ENCODE assay signal across 20 mouse cellular contexts in genomic region chr14:104534862-104535261, GRCm38 (mm10). TPM values are rescaled to one million over a fixed set of nuclear protein-coding genes. Genes with fewer than 3 reads are reported as not detected.
DNase-seq lines count a peak whose midpoint lies in the region; ATAC-seq lines count a peak whose summit lies in the region.
"Had no signal": no experiment of that assay in that cellular context is flagged by ENCODE, and none has a peak within 500 bp of the region (broad histone marks: within the 10 kb centered on the region; RNA-seq: fewer than 3 reads in every experiment).

No protein-coding gene starts in this region.

- H3K4me3 ChIP-seq in midbrain, embryonic 14.5 days (replicated peaks; ENCODE audit: low read depth, low read length), result no peak overlapping the region
- H3K4me3 ChIP-seq in midbrain, embryonic 16.5 days (ENCODE audit: low read depth, low read length), result no peak overlapping the region
- H3K4me3 ChIP-seq: embryonic facial prominence, embryonic 12.5 days; erythroblast, embryonic 14.5 days; forebrain, embryonic 12.5 days; forebrain, embryonic 15.5 days; hindbrain, embryonic 12.5 days; hindbrain, embryonic 15.5 days had no signal

- no peaks in the 10 kb centered on the region for H3K27me3 ChIP-seq in midbrain, embryonic 14.5 days (ENCODE audit: control insufficient read depth, insufficient read depth, low read length)
- no peaks in the 10 kb centered on the region for H3K27me3 ChIP-seq in midbrain, embryonic 16.5 days (ENCODE audit: control insufficient read depth, insufficient read depth, low read depth, low read length)
- H3K27me3 ChIP-seq: embryonic facial prominence, embryonic 12.5 days; forebrain, embryonic 15.5 days; hindbrain, embryonic 12.5 days; hindbrain, embryonic 15.5 days had no signal

- DNase-seq in midbrain, embryonic 14.5 days, result peak; percentile 15
- DNase-seq in Muller cell, postnatal 12 days (ENCODE audit: inconsistent ontology term), result peak; percentile 16
- DNase-seq in forelimb bud, embryonic 11.5 days (ENCODE audit: low read depth, low spot score), result peak; percentile 25
- DNase-seq in cerebellum, adult 9-10 months, result no peak
- no peak for DNase-seq in adipocyte (ENCODE audit: low spot score)
- DNase-seq: adrenal gland, adult 8-10 months; adrenal gland, postnatal 25 days; cerebellum, adult 11-12 months; cerebellum, adult 8-10 months; cerebellum, postnatal 14 days; gastrocnemius, postnatal 14 days; heart, adult 11 months had no signal

- H3K27ac ChIP-seq in midbrain, embryonic 14.5 days (replicated peaks; ENCODE audit: low read depth, low read length), result no peak overlapping the region
- H3K27ac ChIP-seq in midbrain, embryonic 16.5 days (ENCODE audit: low read length), result no peak overlapping the region
- H3K27ac ChIP-seq: embryonic facial prominence, embryonic 12.5 days; forebrain, embryonic 12.5 days; forebrain, embryonic 15.5 days; hindbrain, embryonic 12.5 days; hindbrain, embryonic 15.5 days had no signal

- H3K9ac ChIP-seq in midbrain, embryonic 14.5 days (replicated peaks; ENCODE audit: low read length), result no peak overlapping the region
- H3K9ac ChIP-seq in midbrain, embryonic 16.5 days (ENCODE audit: low read depth, low read length), result no peak overlapping the region
- H3K9ac ChIP-seq: embryonic facial prominence, embryonic 12.5 days; forebrain, embryonic 12.5 days; forebrain, embryonic 15.5 days; hindbrain, embryonic 12.5 days; hindbrain, embryonic 15.5 days had no signal

- H3K4me1 ChIP-seq in midbrain, embryonic 14.5 days (ENCODE audit: control insufficient read depth, insufficient read depth, low read length), result peaks cover 16% of the 10 kb centered on the region
- H3K4me1 ChIP-seq in midbrain, embryonic 16.5 days (ENCODE audit: control insufficient read depth, insufficient read depth, low read length), result peaks cover 6% of the 10 kb centered on the region
- H3K4me1 ChIP-seq: embryonic facial prominence, embryonic 12.5 days had no signal

- ATAC-seq in midbrain, embryonic 14.5 days (ENCODE audit: low FRiP score, low TSS enrichment), result no peak
- ATAC-seq in midbrain, embryonic 16.5 days, result no peak
- ATAC-seq: forebrain, embryonic 15.5 days had no signal

- H3K9me3 ChIP-seq in midbrain, embryonic 14.5 days (ENCODE audit: control insufficient read depth, low read length), result no peaks in the 10 kb centered on the region
- H3K9me3 ChIP-seq in midbrain, embryonic 16.5 days (replicated peaks; ENCODE audit: control insufficient read depth, low read length, poor library complexity, severe bottlenecking), result no peaks in the 10 kb centered on the region
- H3K9me3 ChIP-seq: embryonic facial prominence, embryonic 12.5 days; forebrain, embryonic 12.5 days; forebrain, embryonic 15.5 days; hindbrain, embryonic 12.5 days; hindbrain, embryonic 15.5 days had no signal

- WGBS in midbrain, embryonic 14.5 days, result 37% methylated on average over 4 of the region's 4 CpGs
- WGBS in midbrain, embryonic 16.5 days, result 41% methylated on average over 4 of the region's 4 CpGs

- no peaks in the 10 kb centered on the region for H3K36me3 ChIP-seq in midbrain, embryonic 14.5 days (ENCODE audit: control insufficient read depth, insufficient read depth, low read length)
- H3K36me3 ChIP-seq in midbrain, embryonic 16.5 days (ENCODE audit: control insufficient read depth, insufficient read depth, low read length), result no peaks in the 10 kb centered on the region
- H3K36me3 ChIP-seq: embryonic facial prominence, embryonic 12.5 days; forebrain, embryonic 12.5 days; forebrain, embryonic 15.5 days; hindbrain, embryonic 12.5 days; hindbrain, embryonic 15.5 days had no signal

- no peak overlapping the region for H3K4me2 ChIP-seq in midbrain, embryonic 14.5 days (ENCODE audit: low read length)
- H3K4me2 ChIP-seq in midbrain, embryonic 16.5 days (ENCODE audit: low read length), result no peak overlapping the region
- H3K4me2 ChIP-seq: embryonic facial prominence, embryonic 12.5 days; forebrain, embryonic 12.5 days; forebrain, embryonic 15.5 days; heart, embryonic 11.5 days; hindbrain, embryonic 12.5 days; hindbrain, embryonic 15.5 days had no signal

RNA-seq across cellular contexts. Expression of gene Rnf219, which starts 12.4 kb away (rescaled TPM):
- polyA plus RNA-seq in midbrain, embryonic 14.5 days (2014; fragmentation: Nextera tagmentation; extraction: Ambion mirVana), result 30.8 and 34.5 TPM in 2 replicates
- polyA plus RNA-seq in midbrain, embryonic 16.5 days (2015; fragmentation: Nextera tagmentation; extraction: Ambion mirVana), result 28.5 and 31.4 TPM in 2 replicates

Comparison
In these comparisons a context has a peak if more than half of its experiments do, and no peak if none do; other contexts are left out.
1. DNase-seq: peak in midbrain, embryonic 14.5 days (single experiment), Muller cell, postnatal 12 days (single experiment) and forelimb bud, embryonic 11.5 days (single experiment); none in cerebellum, adult 9-10 months (single experiment) and adipocyte (single experiment).